Mouse (Mus musculus) stomach, embryonic 14.5 days (tissue): ENCODE measurements around the gene Ephb1. TPM values are rescaled to one million over a fixed set of nuclear protein-coding genes. Genes with fewer than 3 reads are reported as not detected.

Source experiments
- ATAC-seq: fragments of 200-750 bp; cut with Nextera tagmentation; 2 replicates; pipeline ENCODE4 v1.8.0; 2017; ENCODE audit warnings: low read depth, moderate TSS enrichment; ENCODE audit not compliant: insufficient number of reproducible peaks, insufficient read depth, low FRiP score
- H3K27ac ChIP-seq: fragments of 300-500 bp; sonication (generic); 2 replicates; pipeline ENCODE4 v1.5.1; 2014; ENCODE audit warnings: mild to moderate bottlenecking, low read length, moderate library complexity, mixed read lengths
- H3K27me3 ChIP-seq: fragments of 300-500 bp; sonication (generic); 2 replicates; pipeline ENCODE4 v1.6.1; 2014; ENCODE audit warnings: low read length, control low read depth, mixed read lengths; ENCODE audit not compliant: control insufficient read depth, insufficient read depth
- H3K36me3 ChIP-seq: fragments of 300-500 bp; sonication (generic); 2 replicates; pipeline ENCODE4 v1.6.1; 2014; ENCODE audit warnings: mild to moderate bottlenecking, control low read depth, low read length, moderate library complexity, mixed read lengths; ENCODE audit not compliant: control insufficient read depth, insufficient read depth
- H3K4me1 ChIP-seq: fragments of 300-500 bp; sonication (generic); 2 replicates; pipeline ENCODE4 v1.6.1; 2014; ENCODE audit warnings: low read length, control low read depth, mixed read lengths; ENCODE audit not compliant: control insufficient read depth, insufficient read depth
- H3K4me2 ChIP-seq: fragments of 300-500 bp; sonication (generic); replicated peaks from 2 replicates; pipeline ENCODE4 v1.6.1; 2014; ENCODE audit warnings: low read depth, low read length, control low read depth
- H3K4me3 ChIP-seq: fragments of 300-500 bp; sonication (generic); 2 replicates; pipeline ENCODE4 v1.5.1; 2014; ENCODE audit warnings: low read depth, low read length, control low read depth
- H3K9ac ChIP-seq: fragments of 300-500 bp; sonication (generic); replicated peaks from 2 replicates; pipeline ENCODE4 v1.6.1; 2014; ENCODE audit warnings: low read depth, mild to moderate bottlenecking, control low read depth, low read length, moderate library complexity, mixed read lengths
- H3K9me3 ChIP-seq: fragments of 300-500 bp; sonication (generic); 2 replicates; pipeline ENCODE4 v1.6.1; 2016; ENCODE audit warnings: low read depth, low read length, control low read depth; ENCODE audit not compliant: control insufficient read depth
- WGBS: fragments of 180-500 bp; shearing (Covaris S2); extraction: QIAGEN DNeasy Blood & Tissue Kit; methylation state at CpG from one replicate; pipeline ENCODE4 v1.1.7; 2014; 5-methylcytosine and 5-hydroxymethylcytosine counted together
- polyA plus RNA-seq: library from polyadenylated mRNA; unstranded; fragments of >200 nt; fragmentation: Nextera tagmentation; extraction: Ambion mirVana; gene quantifications from 2 replicates; pipeline ENCODE4 v1.2.1, GENCODE M21; 2014

Ephb1 gene
- polyA plus RNA-seq, 1 experiment from 2014 or later: 7.8 TPM

- H3K4me3 ChIP-seq: no peak overlapping the region
- 85% methylated on average over 3 of the region's 3 CpGs for WGBS
- no peaks in the 10 kb centered on the region; the same call in 1 of the 2 replicates for H3K9me3 ChIP-seq
- no peak overlapping the region for H3K4me2 ChIP-seq
- H3K4me1 ChIP-seq: no peaks in the 10 kb centered on the region
- no peak overlapping the region for H3K27ac ChIP-seq
- ATAC-seq: no peak
- no peak overlapping the region for H3K9ac ChIP-seq
- H3K36me3 ChIP-seq: no peaks in the 10 kb centered on the region
- no peaks in the 10 kb centered on the region for H3K27me3 ChIP-seq
Measured at GRCm38 (mm10) chr9:102371936-102372335, 17.4 kb upstream of the Ephb1 start.

DNA sequence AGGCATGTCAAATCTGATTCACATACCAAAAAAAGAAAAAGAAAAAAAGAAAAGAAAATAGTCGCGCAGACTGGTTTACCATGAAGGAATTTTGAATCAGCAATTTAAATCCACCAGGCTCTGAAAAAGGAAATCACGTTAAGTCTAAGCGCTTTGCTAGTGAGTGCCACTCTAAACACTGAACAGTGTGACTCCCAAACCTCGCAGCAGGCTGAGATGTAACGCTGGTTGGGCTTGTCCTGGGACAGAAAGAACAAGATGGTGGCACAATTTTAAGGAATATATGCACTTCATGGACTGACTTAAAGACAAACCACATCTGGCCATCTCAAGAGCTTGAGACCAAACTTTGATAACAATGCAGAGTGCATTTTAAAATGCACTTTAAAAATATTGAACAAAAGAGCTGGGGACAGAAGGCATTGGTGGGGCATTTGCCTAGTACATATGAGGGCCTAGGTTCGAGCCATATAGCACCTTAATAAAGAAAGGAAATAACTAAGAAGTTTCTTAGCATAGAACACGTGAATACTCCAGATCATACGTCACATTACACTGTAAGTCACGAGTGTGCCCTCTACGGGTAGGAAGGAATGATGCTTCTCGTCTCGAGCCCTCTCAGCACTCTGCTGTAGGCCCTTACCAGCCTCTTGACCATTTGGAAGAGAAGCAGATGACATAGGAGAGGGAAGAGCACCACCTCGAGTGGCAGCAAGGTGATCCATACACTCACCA lies 16.7 kb upstream of the Ephb1 start:
- no peaks in the 10 kb centered on the region for H3K27me3 ChIP-seq
- no peak overlapping the region for H3K27ac ChIP-seq
- H3K4me3 ChIP-seq: no peak overlapping the region
- no peaks in the 10 kb centered on the region for H3K36me3 ChIP-seq
- H3K4me1 ChIP-seq: no peaks in the 10 kb centered on the region
- no peak for ATAC-seq
- H3K9me3 ChIP-seq: no peaks in the 10 kb centered on the region; the same call in 1 of the 2 replicates
- no peak overlapping the region for H3K9ac ChIP-seq
- H3K4me2 ChIP-seq: no peak overlapping the region
- WGBS: 50% methylated on average over 14 of the region's 14 CpGs

GRCm38 (mm10) chr9:102370141-102370540 lies 15.6 kb upstream of the Ephb1 start:
- no peak overlapping the region for H3K4me3 ChIP-seq
- no peaks in the 10 kb centered on the region for H3K27me3 ChIP-seq
- ATAC-seq: no peak
- H3K27ac ChIP-seq: no peak overlapping the region
- H3K9me3 ChIP-seq: no peaks in the 10 kb centered on the region; the same call in 1 of the 2 replicates
- H3K4me2 ChIP-seq: no peak overlapping the region
- 66% methylated on average over 8 of the region's 8 CpGs for WGBS
- H3K4me1 ChIP-seq: no peaks in the 10 kb centered on the region
- H3K9ac ChIP-seq: no peak overlapping the region
- H3K36me3 ChIP-seq: no peaks in the 10 kb centered on the region

GRCm38 (mm10) chr9:102369141-102369540 lies 14.6 kb upstream of the Ephb1 start:
- Histone ChIP-seq H3K4me3 (no peak overlapping the region), H3K4me2 (no peak overlapping the region), H3K27me3 (no peaks in the 10 kb centered on the region), H3K9me3 (no peaks in the 10 kb centered on the region; the same call in 1 of the 2 replicates), H3K36me3 (no peaks in the 10 kb centered on the region), H3K4me1 (no peaks in the 10 kb centered on the region), H3K9ac (no peak overlapping the region), H3K27ac (no peak overlapping the region)
- ATAC-seq: no peak
- WGBS: 78% methylated on average over 3 of the region's 3 CpGs

- H3K4me3 ChIP-seq: no peak overlapping the region
- no peaks in the 10 kb centered on the region for H3K36me3 ChIP-seq
- no peaks in the 10 kb centered on the region for H3K4me1 ChIP-seq
- WGBS: 93% methylated on average over 2 of the region's 2 CpGs
- no peak overlapping the region for H3K27ac ChIP-seq
- no peaks in the 10 kb centered on the region; the same call in 1 of the 2 replicates for H3K9me3 ChIP-seq
- H3K4me2 ChIP-seq: no peak overlapping the region
- ATAC-seq: no peak
- no peak overlapping the region for H3K9ac ChIP-seq
- no peaks in the 10 kb centered on the region for H3K27me3 ChIP-seq
Measured at GRCm38 (mm10) chr9:102367796-102368195, 13.3 kb upstream of the Ephb1 start.

DNA sequence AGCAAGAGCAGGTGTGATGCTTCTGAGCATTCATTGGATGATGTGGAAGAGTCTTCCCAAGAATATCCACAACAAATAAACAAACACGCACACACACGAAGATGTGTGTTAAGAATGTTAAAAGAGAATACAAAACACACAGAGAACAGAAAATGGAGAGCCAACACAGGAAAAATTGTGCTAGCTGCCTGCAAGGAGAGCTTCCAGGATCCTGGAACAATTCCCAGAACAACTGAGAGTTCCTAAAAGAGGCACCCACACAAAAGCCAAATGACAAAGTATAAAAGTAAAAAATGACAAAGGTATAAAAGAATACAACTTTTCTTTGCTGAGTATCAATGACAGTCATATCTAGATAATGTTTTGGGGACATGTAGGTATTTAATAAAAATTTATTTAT lies 11.0 kb upstream of the Ephb1 start:
- Histone ChIP-seq H3K4me2 (no peak overlapping the region), H3K4me1 (no peaks in the 10 kb centered on the region), H3K36me3 (no peaks in the 10 kb centered on the region), H3K27ac (no peak overlapping the region), H3K9me3 (no peaks in the 10 kb centered on the region; the same call in 1 of the 2 replicates), H3K27me3 (no peaks in the 10 kb centered on the region), H3K4me3 (no peak overlapping the region), H3K9ac (no peak overlapping the region)
- 75% methylated on average over 2 of the region's 2 CpGs for WGBS
- ATAC-seq: no peak

GRCm38 (mm10) chr9:102359311-102359710 lies 4.8 kb upstream of the Ephb1 start:
- 92% methylated on average over 6 of the region's 6 CpGs for WGBS

DNA sequence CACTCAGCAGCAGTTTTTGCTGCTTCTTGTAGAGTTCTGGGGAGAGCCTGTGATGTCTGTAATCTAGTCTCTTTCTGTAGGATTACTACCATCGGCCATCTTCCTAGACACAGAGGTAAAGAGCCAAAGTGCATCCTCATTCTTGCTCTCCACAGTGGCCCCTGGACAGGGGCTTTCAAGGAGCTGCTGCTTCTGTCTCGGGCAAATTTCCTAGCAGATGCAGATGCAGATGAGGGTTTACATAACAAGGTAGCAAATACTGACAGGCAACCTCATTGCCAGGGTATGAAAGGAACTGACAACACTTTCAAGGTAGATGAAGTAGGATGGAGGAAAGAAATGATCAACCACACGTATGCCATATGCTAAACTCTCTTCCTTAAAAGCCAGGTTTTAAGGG lies 4.2 kb upstream of the Ephb1 start:
- H3K4me1 ChIP-seq: no peaks in the 10 kb centered on the region
- WGBS: 74% methylated on average over 3 of the region's 3 CpGs
- no peak overlapping the region for H3K9ac ChIP-seq
- no peak overlapping the region for H3K27ac ChIP-seq
- 0 out of 2 replicates have a peak, but pooled peaks cover 7% of the 10 kb centered on the region for H3K27me3 ChIP-seq
- H3K4me3 ChIP-seq: no peak overlapping the region
- no peaks in the 10 kb centered on the region for H3K36me3 ChIP-seq
- no peak for ATAC-seq
- H3K4me2 ChIP-seq: no peak overlapping the region
- H3K9me3 ChIP-seq: no peaks in the 10 kb centered on the region

More at GRCm38 (mm10) chr9:102359311-102359710, 4.8 kb upstream of the Ephb1 start:
- Histone ChIP-seq H3K27ac (no peak overlapping the region), H3K27me3 (0 out of 2 replicates have a peak, but pooled peaks cover 4% of the 10 kb centered on the region), H3K36me3 (no peaks in the 10 kb centered on the region), H3K9ac (no peak overlapping the region), H3K4me2 (no peak overlapping the region), H3K4me3 (no peak overlapping the region), H3K9me3 (no peaks in the 10 kb centered on the region), H3K4me1 (no peaks in the 10 kb centered on the region)
- no peak for ATAC-seq

GRCm38 (mm10) chr9:102358011-102358410 lies 3.5 kb upstream of the Ephb1 start:
- Histone ChIP-seq H3K4me2 (no peak overlapping the region), H3K9ac (no peak overlapping the region), H3K36me3 (no peaks in the 10 kb centered on the region), H3K27me3 (peaks cover 14% of the 10 kb centered on the region; the same call in 1 of the 2 replicates), H3K4me3 (no peak overlapping the region), H3K4me1 (no peaks in the 10 kb centered on the region), H3K9me3 (no peaks in the 10 kb centered on the region), H3K27ac (no peak overlapping the region)
- 73% methylated on average over 6 of the region's 6 CpGs for WGBS
- ATAC-seq: no peak
